Mouse (Mus musculus) megakaryocyte-erythroid progenitor cell, adult 5-6 weeks (primary cell): Measurements from ENCODE around the gene Tenm3. TPM values are rescaled to one million over a fixed set of nuclear protein-coding genes. Genes with fewer than 3 reads are reported as not detected.

Experiments
- ATAC-seq: replicated peaks from 2 replicates; pipeline ENCODE4 v1.8.0; 2016; ENCODE audit warnings: mild to moderate bottlenecking, inconsistent platforms; ENCODE audit not compliant: severe bottlenecking, poor library complexity, low FRiP score, low TSS enrichment
- total RNA-seq, 2 experiments: library from RNA; stranded (forward) in 1 of 2; stranded (reverse) in 1 of 2; fragments of 200-1000, 215-1000 nt in 1 of 2; fragments of >200 nt in 1 of 2; fragmentation: Nextera tagmentation in 1 of 2; gene quantifications; 2 replicates each; pipeline ENCODE4 v1.2.3; 2014 to 2017

Gene Tenm3
- total RNA-seq, 2 experiments from 2014 or later, result not detected

DNA sequence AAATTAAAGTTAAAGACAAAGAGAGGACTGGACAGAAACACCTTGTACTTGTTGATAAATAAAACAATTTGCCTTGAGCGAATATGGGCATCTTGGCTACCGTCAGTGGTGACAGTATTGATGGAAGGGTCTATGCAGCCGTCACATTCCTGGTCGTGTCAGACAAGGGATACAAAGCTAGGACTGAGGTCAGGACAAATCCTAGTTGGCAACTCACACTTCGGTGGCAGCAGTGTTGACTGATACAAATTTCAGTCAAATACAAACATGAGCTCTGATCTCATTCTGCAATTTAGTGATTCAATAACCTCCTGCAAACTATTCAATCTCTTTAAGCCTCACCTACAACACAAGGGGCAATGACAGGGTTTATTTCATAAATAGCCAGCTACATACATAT is 298.1 kb downstream of the Tenm3 start:
- no peak for ATAC-seq

DNA sequence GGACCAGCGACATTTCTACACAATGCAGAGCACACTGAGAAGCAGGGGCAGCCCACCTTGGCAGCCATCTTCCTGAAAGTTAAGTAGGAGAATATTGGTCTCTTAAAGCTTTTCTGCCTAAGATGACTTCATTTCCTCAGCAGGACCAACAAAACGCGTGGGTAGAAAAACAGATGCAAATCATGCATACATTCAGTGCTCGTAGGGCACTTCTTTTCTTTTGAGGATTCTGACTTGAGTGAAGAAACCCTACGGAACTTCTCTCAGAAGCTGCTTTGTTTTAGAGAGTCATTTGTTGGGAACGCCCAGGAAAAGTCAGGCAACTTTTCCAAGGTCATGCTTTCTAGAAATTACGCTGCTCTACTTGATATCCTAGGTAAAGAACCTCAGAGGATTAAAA is 298.9 kb downstream of the Tenm3 start:
- ATAC-seq, result no peak

DNA sequence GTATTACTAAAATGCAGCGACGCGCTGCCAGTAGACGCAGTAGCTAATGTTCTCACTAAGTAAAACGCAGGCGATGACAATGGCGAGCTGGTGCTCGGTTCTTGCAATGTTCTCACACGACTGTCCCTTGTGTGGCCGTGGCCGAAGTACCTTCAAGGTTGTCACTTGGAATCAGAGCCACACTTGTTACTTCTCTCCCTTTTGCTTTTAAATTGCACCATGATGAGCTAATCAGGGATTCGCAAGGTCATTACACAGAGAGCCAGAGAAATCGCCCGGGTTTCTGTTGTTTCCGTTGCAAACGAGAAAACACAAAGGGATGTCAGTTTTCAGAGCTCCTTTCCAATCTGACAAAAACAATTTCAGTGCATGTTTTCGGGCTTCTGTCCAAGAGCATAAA is 301.6 kb downstream of the Tenm3 start:
- ATAC-seq, result no peak

DNA sequence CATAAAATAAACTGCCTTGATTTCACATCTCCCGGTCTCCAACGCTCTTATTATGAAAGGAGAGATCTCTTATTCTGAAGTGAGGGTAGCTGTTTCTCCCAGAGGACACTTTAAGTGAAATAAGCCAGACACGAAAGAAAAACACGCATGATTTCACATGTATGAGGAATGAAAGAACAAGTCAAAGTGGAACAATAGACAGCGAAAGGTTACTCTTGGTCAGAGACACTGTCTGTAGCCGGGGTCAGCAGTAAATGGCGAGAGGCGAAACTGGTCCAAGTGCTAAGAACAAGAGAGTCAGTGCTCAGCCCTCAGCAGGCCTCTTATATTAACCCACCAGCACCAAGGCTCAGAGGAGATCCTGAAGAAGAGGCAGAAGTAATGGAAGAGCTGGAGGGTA is 302.9 kb downstream of the Tenm3 start:
- no peak for ATAC-seq

DNA sequence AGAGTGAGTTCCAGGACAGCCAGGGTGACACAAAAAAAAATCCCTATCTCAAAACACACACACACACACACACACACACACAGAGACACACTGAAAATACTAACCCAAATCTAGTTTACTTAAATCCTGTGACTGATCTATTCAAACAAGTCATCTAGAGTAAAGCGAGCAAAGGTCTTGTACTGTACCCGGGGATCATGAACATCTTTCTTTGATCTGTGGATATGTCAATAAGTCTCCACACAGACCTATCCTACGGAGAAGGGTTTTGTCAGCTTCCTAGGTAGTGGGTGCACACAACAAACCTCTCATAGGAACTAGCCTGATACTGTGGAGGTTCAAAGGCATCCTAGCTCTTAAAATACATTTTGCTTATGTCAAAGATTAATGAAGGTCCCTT is 307.9 kb downstream of the Tenm3 start:
- no peak for ATAC-seq

DNA sequence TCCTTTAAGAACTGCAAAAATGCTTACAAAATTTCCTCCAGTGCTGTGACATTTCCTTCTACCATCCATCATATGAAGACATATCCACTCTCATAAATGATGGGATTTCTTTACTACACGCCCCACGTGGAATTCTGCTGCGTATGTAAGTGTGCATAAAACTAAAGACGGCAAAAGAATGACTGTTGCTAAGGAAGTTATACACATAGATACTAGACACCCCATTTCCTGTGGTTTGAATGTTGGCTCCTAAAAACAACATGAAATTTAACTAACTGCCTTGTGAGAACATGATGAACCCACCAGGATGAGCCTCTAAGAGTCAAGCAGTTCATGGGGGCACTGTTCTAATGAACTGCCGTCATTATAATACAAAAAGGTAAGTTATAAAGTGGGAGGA is 312.0 kb downstream of the Tenm3 start:
- no peak for ATAC-seq

DNA sequence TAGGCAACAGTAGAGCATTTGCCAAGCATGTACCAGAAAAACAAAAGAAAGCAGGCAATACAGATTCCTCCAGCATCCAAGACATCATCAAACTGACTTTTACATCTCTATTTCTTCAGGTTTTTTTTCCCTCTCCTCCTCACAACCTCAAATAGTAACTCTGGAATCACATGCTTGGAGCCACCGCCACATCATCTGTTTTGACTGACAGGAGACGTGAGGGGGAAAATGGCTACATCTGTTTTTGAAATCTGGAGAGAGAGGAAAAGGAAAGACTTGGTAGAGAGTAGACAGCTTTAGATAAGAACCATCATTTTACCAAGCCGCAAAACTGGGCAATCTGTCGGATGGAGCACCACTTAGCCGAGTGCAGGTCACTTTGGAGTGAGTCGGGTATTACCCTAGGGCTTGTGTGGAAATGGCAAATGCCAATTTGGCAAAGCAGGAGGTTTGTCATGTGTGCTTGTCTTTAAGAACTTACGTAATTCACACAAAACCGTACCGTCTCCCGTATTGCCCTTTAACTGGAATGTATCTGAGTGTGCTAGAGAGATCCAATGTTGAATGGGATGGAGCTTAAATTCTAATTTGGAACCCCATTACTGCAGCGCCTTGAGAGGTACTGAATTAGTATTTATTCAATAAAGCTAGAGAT is 312.7 kb downstream of the Tenm3 start:
- ATAC-seq, result no peak

DNA sequence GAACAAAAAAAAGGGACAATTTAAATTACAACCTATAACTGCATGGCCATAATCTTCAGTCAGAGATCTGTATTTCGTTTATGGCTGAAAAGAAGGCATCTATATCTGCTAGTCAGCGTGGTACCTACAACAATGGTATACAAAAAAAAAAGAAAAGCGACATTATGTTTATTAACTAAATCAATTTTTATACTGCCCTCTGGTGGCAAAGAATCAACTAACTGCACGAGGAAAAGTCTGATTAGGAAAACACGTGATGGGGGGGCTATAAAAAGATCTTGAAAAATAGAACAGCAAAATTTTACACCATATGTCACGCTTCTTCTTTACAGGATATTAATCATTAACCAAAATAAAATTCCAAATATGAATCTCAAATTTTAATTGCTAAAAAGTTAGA is 316.3 kb downstream of the Tenm3 start:
- ATAC-seq, result no peak

DNA sequence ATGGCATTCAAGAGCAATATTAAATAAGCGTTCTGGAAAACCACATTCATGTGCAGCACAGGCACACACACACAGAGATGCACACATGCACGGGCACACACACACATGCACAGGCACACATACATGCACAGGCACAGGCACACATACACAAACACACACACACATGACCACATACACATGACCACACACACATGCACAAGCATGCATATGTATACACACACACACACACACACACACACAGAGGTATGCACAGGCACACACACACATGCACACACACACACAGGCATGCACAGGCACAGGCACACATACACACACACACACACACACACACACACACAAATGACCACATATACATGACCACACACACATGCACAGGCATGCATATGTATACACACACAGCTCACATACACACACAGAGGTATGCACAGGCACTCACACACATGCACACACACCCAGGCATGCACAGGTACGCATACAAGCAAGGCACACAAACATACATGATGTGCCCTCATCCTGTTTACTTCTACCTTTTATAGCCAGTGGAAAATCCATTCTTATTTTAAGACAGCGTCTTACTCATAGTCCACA is 321.1 kb downstream of the Tenm3 start:
- ATAC-seq, result no peak

DNA sequence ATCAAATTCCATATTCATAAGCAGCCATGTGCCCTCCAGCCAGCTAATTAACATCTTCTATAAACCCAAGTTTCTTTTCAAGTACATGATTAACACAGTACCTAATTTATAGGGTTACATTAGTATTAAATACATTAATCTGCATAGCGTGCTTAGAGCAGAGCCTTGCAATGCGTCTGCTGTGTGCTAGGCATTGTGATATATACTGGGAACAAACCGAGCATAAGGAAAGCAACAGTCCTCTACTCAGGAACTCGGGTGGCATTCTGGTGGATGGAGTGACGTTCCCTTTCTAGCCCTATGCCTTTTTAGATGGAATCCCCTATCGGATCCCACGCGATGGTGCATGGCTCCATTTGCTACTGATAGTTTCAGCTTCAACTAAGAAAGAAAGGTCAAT is 321.7 kb downstream of the Tenm3 start:
- no peak for ATAC-seq

DNA sequence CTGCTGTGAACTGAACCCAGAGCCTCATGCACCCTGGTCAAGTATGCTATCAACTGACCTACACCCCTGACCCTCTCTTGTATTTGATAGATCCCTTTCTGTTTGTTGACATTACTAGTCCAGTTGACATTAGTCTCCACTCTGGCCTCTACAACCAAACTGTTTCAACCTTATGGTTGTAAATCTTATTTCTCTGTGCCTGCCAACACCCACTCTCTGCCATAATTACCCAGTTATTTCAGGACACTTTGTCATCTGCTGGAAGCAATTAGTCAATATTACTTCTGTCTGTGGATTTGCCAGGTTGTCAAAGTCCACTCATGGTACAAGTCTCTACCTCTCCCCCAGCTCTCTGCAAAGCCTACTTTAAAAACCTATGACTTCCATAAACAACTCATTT is 326.3 kb downstream of the Tenm3 start:
- no peak for ATAC-seq

DNA sequence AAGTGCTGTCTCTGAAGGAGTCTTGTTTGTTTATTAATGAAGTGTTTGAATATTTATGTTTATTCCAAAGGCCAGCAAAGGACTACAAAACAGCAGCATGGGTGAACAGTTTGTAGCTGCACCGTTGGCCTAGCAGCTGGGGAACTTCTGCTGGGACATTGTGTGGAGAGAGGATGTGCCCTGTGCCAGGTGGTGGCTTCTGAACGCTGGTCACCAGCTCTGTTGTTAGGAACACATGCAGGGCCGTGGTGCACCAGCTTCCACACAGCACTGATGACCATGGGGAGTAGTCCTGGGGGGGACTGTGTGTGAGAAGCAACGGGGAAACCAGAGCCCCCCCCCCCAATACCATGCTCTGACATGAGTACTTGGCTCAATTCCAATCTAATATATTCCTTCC is 329.5 kb downstream of the Tenm3 start:
- no peak for ATAC-seq

DNA sequence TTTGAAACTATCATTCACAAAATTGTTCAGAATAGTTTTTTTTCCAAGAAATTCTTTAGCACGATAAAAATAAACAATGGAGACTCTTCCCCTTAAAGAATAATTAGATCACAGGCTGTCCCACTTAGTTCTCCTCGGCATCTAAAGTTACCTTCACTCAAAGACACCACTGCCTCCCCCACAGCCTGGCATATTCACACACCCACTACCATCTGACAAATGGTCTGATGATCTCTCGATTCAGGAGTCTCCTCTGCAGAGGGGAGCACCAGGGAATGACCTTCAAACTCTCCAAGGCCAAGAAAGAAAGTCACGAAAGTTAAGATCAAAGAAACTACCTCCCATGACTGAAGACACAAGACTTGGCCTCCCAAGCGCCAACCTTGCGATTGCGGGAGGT is 329.9 kb downstream of the Tenm3 start:
- no peak for ATAC-seq

DNA sequence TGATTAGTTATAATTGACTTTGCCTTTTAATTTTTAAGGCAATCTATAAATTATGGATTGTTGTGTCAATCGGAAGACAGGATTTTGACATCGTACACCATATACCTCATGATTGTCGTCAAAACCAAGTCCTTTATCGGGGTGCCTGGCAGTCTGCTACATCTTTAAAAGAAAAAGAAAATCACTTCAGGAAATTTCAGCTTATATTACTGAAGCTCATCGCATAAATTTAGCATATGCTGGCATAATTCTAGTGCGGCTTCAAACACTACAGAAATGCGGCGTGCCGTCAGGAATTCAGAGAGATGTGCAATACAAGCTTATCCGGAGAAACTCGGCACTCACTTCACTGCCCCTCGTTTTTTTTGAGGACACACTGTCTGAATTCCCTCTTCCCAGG is 332.2 kb downstream of the Tenm3 start:
- ATAC-seq, result no peak

DNA sequence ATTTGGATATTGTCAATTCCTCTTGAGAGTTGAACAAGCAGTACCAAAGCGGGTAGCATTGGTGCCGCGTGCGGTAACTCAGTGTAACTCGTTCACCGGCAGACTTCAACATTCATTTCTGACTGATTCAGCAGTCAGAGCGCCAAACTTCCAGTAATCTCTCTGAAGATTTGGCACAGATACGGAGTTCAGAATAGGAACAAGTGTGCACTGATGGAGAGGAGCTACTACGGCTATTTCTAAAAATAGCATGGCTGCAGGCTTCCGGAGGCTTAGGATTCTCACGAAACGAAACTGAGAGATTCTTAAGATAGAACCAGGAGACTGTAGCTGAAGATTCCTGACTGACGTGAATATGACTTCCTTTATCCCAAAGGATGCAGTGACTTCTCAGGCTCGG is 332.6 kb downstream of the Tenm3 start:
- ATAC-seq, result no peak

DNA sequence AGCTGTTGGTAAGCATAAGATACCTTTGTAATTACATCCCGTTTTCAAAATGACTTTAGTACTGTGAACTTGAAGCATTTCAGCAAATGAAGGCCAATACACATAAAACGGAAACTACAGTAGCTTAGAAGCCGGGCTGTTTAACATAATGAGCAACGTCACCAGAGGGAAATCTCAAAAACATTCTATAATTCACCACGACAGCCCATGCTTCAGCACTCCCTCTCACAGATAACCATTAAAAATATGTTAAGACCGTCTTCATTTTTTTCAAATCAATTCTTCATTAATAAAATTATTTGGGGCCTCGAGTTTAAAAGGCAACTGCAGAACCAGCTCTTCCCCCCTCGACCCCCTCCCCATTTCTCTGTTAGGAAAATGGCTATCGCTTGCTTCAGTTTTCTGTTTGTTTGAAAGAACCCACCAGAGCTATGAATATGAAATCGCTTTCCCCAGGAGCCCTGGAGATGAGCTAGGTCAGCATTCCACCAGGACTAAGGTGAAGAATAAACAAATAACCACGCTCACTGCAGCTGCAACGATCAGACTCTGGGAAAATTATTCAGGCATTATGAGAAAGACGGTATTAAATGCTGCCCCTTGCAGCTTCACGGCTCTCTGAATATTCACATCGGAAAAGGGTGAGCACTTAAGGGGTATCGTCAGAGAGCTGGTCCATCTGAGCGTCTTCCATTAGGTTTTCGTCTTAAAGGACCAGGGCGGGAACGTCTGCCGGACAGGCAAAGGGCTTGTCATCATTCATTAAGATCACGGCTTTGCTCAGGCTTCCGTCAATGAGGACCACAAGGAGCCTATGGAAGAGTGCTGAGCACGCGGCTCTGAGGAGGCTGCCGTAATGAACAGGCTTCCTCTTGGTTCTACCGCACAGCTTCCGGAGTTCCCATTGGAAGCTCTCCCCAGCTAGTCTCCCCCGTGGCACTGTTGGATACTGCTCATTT is 334.8 kb downstream of the Tenm3 start:
- ATAC-seq, result no peak

DNA sequence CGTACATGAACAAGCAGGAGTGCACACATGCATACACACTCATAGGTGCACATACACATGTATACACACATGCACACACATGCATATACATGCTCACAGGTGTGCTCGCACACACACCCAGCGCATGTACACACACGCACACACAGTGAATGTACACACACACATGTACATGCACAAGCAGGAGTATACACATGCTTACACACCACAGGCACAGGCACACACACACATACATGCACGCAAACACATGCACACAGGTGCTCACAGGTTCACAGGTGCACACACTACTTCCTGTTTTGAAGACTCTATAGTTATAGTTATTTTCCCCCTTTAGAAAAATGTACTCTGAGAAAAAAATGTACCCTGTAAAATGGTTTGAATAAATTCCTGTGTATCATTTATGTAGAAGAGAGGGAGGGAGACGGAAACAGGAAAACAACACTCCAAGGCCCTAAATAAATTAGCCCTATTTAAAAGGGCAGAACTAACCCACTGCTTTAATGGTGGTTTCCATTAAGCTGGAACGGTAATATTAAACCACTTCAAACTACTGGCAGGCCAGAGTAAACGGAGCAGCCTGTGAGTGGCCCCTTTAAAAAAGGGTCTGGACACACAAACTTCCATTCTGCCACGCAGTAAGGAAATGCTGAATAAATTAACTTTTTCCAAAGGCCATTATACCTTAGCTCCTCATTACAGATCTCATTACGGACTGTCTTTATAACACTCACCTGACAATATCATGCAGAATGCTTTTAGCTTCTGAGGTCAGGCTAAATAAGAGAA is 335.8 kb downstream of the Tenm3 start:
- ATAC-seq, result no peak

DNA sequence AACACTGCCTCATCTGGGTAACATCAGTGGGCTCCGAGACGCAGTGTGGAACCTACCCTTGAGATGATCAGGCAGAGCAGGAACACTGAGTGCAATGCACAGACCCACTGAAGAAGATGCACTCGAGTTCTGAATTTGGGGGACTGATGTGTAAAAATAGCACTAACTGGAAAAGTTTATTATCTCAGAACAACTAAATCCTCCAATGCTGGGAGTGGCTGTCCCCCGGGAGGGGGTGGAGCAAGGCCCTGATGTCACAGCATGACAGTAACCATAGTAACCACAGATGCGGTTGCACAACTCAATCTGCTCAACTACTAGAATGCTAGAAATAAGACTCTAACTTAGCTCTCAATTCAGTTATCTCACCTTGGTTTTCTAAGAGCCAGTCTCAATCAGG is 351.3 kb downstream of the Tenm3 start:
- no peak for ATAC-seq

DNA sequence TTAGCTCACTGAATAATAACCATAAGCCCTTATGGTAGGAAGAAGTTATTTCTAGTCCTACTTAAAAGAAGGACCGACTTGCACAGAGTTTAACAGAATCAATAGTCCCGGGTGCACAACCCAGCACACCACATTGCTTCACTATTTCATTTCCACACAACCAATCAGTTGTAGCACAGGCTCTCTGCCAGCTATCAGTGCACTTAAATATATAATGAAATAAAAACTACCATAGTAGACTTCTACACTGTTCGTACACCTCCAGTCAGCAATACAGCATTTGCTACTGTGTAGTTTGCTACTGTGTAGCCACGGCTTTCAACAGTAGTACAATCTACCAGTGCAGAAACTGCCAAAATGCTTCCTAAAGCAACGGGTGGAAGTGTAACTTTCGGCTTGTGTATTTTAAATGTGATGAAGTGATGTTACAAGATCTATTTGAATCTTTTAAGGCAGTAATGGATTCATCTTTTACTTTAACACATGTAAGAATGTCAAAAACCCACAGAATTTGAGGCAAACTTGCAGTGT is 353.1 kb downstream of the Tenm3 start:
- ATAC-seq, result no peak
